Mouse (Mus musculus) urinary bladder, postnatal 36 days (tissue): ENCODE measurements around the gene Slc24a4.

Experiments
- DNase-seq, 2 experiments: peaks; one replicate each; pipeline ENCODE4 v3.0.0; 2022; ENCODE audit warnings: low spot score in 2 of 2, mixed read lengths in 1 of 2

The Slc24a4 gene

GRCm38 (mm10) chr12:102308001-102308456 lies 179.5 kb downstream of the Slc24a4 start:
- no peak for DNase-seq

- DNase-seq = no peak
Measured at GRCm38 (mm10) chr12:102308457-102309011, 180.0 kb downstream of the Slc24a4 start.

DNA sequence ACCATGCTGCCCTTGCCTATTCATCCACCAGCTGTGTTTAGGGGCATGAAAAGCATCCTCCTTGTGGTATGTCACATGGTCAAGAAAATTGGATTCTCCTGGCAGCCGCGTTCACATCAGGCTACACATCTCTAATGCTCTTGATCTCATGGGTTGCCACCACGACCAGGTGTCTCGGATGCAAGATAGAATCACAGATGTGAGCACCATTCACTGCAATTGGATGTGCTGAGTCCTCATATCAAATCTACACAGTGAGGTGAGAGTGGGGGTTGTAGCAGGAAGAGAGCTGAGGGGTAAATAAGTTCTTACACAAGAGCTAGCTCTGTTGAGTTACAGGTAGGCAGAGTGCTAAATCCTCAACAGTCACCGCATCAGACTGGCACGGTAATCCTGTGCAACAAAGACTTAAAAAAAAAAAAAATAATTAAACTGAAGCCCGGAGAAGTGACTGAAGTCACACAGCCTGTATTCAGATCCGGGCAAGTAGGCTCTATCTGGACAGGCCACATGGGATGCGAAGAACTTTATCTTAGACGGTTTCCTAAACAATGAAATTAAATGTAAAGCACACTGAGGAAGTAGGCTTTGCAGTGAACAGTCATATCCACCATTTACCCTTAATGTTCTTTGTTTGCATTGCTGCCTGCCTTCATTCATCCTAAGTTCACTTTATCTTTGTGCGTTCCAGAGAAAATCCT lies 180.7 kb downstream of the Slc24a4 start:
- DNase-seq = no peak

DNA sequence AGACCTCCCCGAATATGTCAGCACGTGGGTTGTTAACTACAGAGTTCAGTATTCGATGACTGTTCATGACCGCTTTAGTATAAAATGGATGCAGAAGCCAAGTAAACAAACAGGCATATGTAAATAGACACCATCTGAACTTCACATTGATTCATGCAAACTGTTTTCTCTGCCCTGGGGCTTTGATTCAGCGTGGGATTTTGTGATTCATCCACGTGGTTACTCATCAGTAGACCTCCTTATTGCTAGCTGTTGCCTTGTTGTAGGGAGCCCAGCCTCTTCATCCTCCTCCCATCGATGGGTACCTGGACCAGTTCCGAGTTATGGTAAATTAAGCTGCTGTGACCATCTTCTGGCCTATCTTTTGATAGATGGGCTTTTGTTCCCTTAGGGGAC lies 181.3 kb downstream of the Slc24a4 start:
- DNase-seq = no peak

DNA sequence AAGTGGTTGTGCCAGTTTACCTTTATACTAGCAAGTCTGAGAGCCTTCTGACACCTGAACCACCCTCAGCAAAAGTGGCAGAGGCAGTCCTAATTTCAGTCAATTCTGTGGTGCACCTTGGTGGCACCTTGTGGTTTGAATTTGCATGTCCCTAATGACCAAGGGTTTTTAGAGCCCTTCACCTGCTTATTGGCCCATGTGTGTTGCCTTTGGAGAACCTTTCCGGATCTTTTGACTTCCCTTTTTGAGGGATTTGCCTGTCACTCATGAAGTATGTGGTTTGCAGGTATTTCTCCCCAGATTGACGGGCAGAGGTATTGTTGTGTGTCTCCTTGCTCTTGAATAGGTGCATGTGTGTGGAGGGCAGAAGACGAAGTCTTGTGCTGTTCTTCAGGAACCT lies 181.7 kb downstream of the Slc24a4 start:
- no peak for DNase-seq

DNA sequence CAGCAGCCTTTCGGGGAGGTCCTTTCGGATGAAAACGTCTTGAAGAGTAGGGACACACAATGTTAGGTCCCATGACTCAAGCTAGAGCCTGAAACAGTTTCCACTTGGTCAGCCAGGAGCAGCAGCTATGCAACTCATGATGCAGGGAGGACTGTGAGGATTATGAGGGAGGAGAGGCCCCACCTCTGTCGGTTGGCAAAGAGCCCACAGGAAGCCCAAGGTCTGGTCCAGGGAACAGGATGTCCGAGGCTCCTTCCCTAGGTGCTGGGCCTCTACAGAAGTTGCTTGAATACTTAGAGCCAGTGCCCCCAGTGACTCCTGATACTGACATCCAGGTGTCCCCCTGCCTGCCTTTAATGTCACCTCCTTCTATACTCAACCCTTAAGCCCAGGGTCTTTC lies 182.9 kb downstream of the Slc24a4 start:
- no peak for DNase-seq
